Mouse (Mus musculus): ENCODE measurements around the gene Olfr1231. TPM values are rescaled to one million over a fixed set of nuclear protein-coding genes. Genes with fewer than 3 reads are reported as not detected.

Olfr1231 gene
- total RNA-seq (2021) = not detected

GRCm38 (mm10) chr2:89306974-89307373 is at the start of gene Olfr1231:
Gene Olfr1231 (minus strand): TSS chr2:89307074.
- no peak for DNase-seq

- no peak for DNase-seq
Observed at GRCm38 (mm10) chr2:89342298-89342697, 35.4 kb upstream of the Olfr1231 start, which contains the start of gene Olfr1233. Gene Olfr1233 (minus strand): TSS chr2:89342398.

GRCm38 (mm10) chr2:89329575-89329974 is 22.7 kb upstream of the Olfr1231 start, which contains the start of gene Olfr1232:
Gene Olfr1232 (minus strand): TSS chr2:89329675.
- DNase-seq = no peak

GRCm38 (mm10) chr2:89297168-89297567 is 9.7 kb downstream of the Olfr1231 start, which contains the start of gene Olfr1230:
Gene Olfr1230 (minus strand): TSS chr2:89297268.
- DNase-seq = no peak

GRCm38 (mm10) chr2:89287914-89288313 is 19.0 kb downstream of the Olfr1231 start, which contains the start of gene Olfr1229:
Gene Olfr1229 (minus strand): TSS chr2:89288014.
- DNase-seq = no peak

GRCm38 (mm10) chr2:89253962-89254361 is 52.9 kb downstream of the Olfr1231 start, which contains the start of gene Olfr1228:
Gene Olfr1228 (minus strand): TSS chr2:89254062.
- DNase-seq = no peak

Other genes starting within 250 kb of the Olfr1231 start
- not detected for gene Olfr1218, start 245.9 kb downstream of the Olfr1231 start, total RNA-seq (2021)
- gene Olfr1219, start 223.6 kb downstream of the Olfr1231 start, total RNA-seq (2021) = not detected
- not detected for gene Olfr1220, start 200.2 kb downstream of the Olfr1231 start, total RNA-seq (2021)
- gene Olfr1221, start 189.8 kb downstream of the Olfr1231 start, total RNA-seq (2021) = not detected
- gene Olfr1222, start 174.0 kb downstream of the Olfr1231 start, total RNA-seq (2021) = not detected
- not detected for gene Olfr1223, start 155.5 kb downstream of the Olfr1231 start, total RNA-seq (2021)
- gene Olfr1224-ps1, start 143.0 kb downstream of the Olfr1231 start, total RNA-seq (2021) = not detected
- not detected for gene Olfr1225, start 132.4 kb downstream of the Olfr1231 start, total RNA-seq (2021)
- gene Olfr1226, start 107.0 kb downstream of the Olfr1231 start, total RNA-seq (2021) = not detected
- not detected for gene Olfr1228, start 53.0 kb downstream of the Olfr1231 start, total RNA-seq (2021)
- gene Olfr1229, start 19.1 kb downstream of the Olfr1231 start, total RNA-seq (2021) = not detected
- not detected for gene Olfr1230, start 9.8 kb downstream of the Olfr1231 start, total RNA-seq (2021)
- gene Olfr1232, start 22.6 kb upstream of the Olfr1231 start, total RNA-seq (2021) = not detected
- gene Olfr1233, start 35.3 kb upstream of the Olfr1231 start, total RNA-seq (2021) = not detected
- not detected for gene Olfr1234, start 57.8 kb upstream of the Olfr1231 start, total RNA-seq (2021)
- not detected for gene Olfr1238, start 102.6 kb upstream of the Olfr1231 start, total RNA-seq (2021)
- gene Olfr1239, start 113.3 kb upstream of the Olfr1231 start, total RNA-seq (2021) = not detected
- not detected for gene Olfr1240, start 135.9 kb upstream of the Olfr1231 start, total RNA-seq (2021)
- gene Olfr1241, start 180.1 kb upstream of the Olfr1231 start, total RNA-seq (2021) = not detected
- gene Olfr1242, start 191.3 kb upstream of the Olfr1231 start, total RNA-seq (2021) = not detected
- gene Olfr1243, start 224.4 kb upstream of the Olfr1231 start, total RNA-seq (2021) = not detected

All from heart, postnatal 4 days (tissue).